Mouse (Mus musculus): Measurements from ENCODE around the gene Abcc3. TPM values are rescaled to one million over a fixed set of nuclear protein-coding genes. Genes with fewer than 3 reads are reported as not detected.
"Not testable (repeated sequence)": the region's sequence is repeated elsewhere in the genome, so short reads cannot be mapped to it uniquely, and the experiment has no call there.

Abcc3 gene
- polyA plus RNA-seq, 1 experiment from 2014 or later: 8.4 TPM

- Histone ChIP-seq H3K27me3 (peaks cover 53% of the 10 kb centered on the region), H3K9me3 (replicated peaks) (no peaks in the 10 kb centered on the region), H3K4me3 (replicated peaks) (no peak overlapping the region), H3K9ac (no peak overlapping the region), H3K4me1 (replicated peaks) (0 out of 2 replicates have a peak, but pooled peaks cover 7% of the 10 kb centered on the region), H3K4me2 (no peak overlapping the region), H3K27ac (replicated peaks) (no peak overlapping the region), H3K36me3 (replicated peaks) (no peaks in the 10 kb centered on the region)
- 60% methylated on average over 5 of the region's 5 CpGs for WGBS (ENCODE audit: insufficient replicate concordance)
- ATAC-seq (ENCODE audit: insufficient read depth): no peak
Observed at GRCm38 (mm10) chr11:94402731-94403130, 9.9 kb upstream of the Abcc3 start.

- H3K4me3 ChIP-seq (replicated peaks); H3K27ac ChIP-seq (replicated peaks); H3K4me2 ChIP-seq; H3K4me1 ChIP-seq (replicated peaks); H3K9me3 ChIP-seq (replicated peaks); H3K36me3 ChIP-seq (replicated peaks); ATAC-seq (ENCODE audit: insufficient read depth); H3K9ac ChIP-seq: not testable (repeated sequence)
- H3K27me3 ChIP-seq: peaks cover 50% of the 10 kb centered on the region
- WGBS (ENCODE audit: insufficient replicate concordance): 71% methylated on average over 4 of the region's 4 CpGs
Observed at GRCm38 (mm10) chr11:94402029-94402428, 9.2 kb upstream of the Abcc3 start.

GRCm38 (mm10) chr11:94400996-94401395, 8.2 kb upstream of the Abcc3 start:
- no peak for ATAC-seq (ENCODE audit: insufficient read depth)
- no peaks in the 10 kb centered on the region for H3K36me3 ChIP-seq (replicated peaks)
- H3K9ac ChIP-seq: no peak overlapping the region
- no peak overlapping the region for H3K4me2 ChIP-seq
- no peak overlapping the region for H3K27ac ChIP-seq (replicated peaks)
- 0 out of 2 replicates have a peak, but pooled peaks cover 7% of the 10 kb centered on the region for H3K4me1 ChIP-seq (replicated peaks)
- H3K27me3 ChIP-seq: peaks cover 42% of the 10 kb centered on the region
- no peak overlapping the region for H3K4me3 ChIP-seq (replicated peaks)
- WGBS (ENCODE audit: insufficient replicate concordance): 66% methylated on average over 6 of the region's 6 CpGs
- H3K9me3 ChIP-seq (replicated peaks): no peaks in the 10 kb centered on the region

GRCm38 (mm10) chr11:94394107-94394506, 1.3 kb upstream of the Abcc3 start:
- peaks cover 48% of the 10 kb centered on the region for H3K27me3 ChIP-seq
- ATAC-seq (ENCODE audit: insufficient read depth): no peak
- no peak overlapping the region for H3K27ac ChIP-seq (replicated peaks)
- no peak overlapping the region for H3K4me2 ChIP-seq
- WGBS (ENCODE audit: insufficient replicate concordance): 58% methylated on average over 7 of the region's 7 CpGs
- H3K9me3 ChIP-seq (replicated peaks): no peaks in the 10 kb centered on the region
- H3K9ac ChIP-seq: no peak overlapping the region
- H3K4me3 ChIP-seq (replicated peaks): no peak overlapping the region
- no peaks in the 10 kb centered on the region for H3K36me3 ChIP-seq (replicated peaks)
- H3K4me1 ChIP-seq (replicated peaks): peaks cover 10% of the 10 kb centered on the region; the same call in 1 of the 2 replicates

GRCm38 (mm10) chr11:94393490-94393889, 693 bp upstream of the Abcc3 start:
- H3K4me3 ChIP-seq (replicated peaks); H3K9me3 ChIP-seq (replicated peaks); H3K4me2 ChIP-seq; H3K9ac ChIP-seq; H3K27ac ChIP-seq (replicated peaks); H3K36me3 ChIP-seq (replicated peaks); ATAC-seq (ENCODE audit: insufficient read depth): not testable (repeated sequence)
- WGBS (ENCODE audit: insufficient replicate concordance): 57% methylated on average over 4 of the region's 4 CpGs
- Histone ChIP-seq H3K4me1 (replicated peaks) (peaks cover 10% of the 10 kb centered on the region; the same call in 1 of the 2 replicates), H3K27me3 (peaks cover 43% of the 10 kb centered on the region)

GRCm38 (mm10) chr11:94391661-94392060, 1.1 kb downstream of the Abcc3 start:
- H3K27me3 ChIP-seq: peaks cover 36% of the 10 kb centered on the region
- no peaks in the 10 kb centered on the region for H3K9me3 ChIP-seq (replicated peaks)
- H3K4me2 ChIP-seq: no peak overlapping the region
- no peak overlapping the region for H3K9ac ChIP-seq
- WGBS (ENCODE audit: insufficient replicate concordance): 64% methylated on average over 10 of the region's 10 CpGs
- peaks cover 13% of the 10 kb centered on the region; the same call in 1 of the 2 replicates for H3K4me1 ChIP-seq (replicated peaks)
- no peak overlapping the region for H3K27ac ChIP-seq (replicated peaks)
- no peak overlapping the region for H3K4me3 ChIP-seq (replicated peaks)
- no peak for ATAC-seq (ENCODE audit: insufficient read depth)
- H3K36me3 ChIP-seq (replicated peaks): no peaks in the 10 kb centered on the region

GRCm38 (mm10) chr11:94390825-94391224, 2.0 kb downstream of the Abcc3 start:
- Histone ChIP-seq H3K36me3 (replicated peaks) (no peaks in the 10 kb centered on the region), H3K4me1 (replicated peaks) (peaks cover 15% of the 10 kb centered on the region; the same call in 1 of the 2 replicates), H3K27ac (replicated peaks) (no peak overlapping the region), H3K27me3 (peaks cover 39% of the 10 kb centered on the region), H3K9ac (no peak overlapping the region), H3K4me3 (replicated peaks) (no peak overlapping the region), H3K9me3 (replicated peaks) (no peaks in the 10 kb centered on the region), H3K4me2 (no peak overlapping the region)
- no peak for ATAC-seq (ENCODE audit: insufficient read depth)
- 61% methylated on average over 6 of the region's 6 CpGs for WGBS (ENCODE audit: insufficient replicate concordance)

- ATAC-seq (ENCODE audit: insufficient read depth): no peak
- Histone ChIP-seq H3K4me1 (replicated peaks) (peaks cover 15% of the 10 kb centered on the region; the same call in 1 of the 2 replicates), H3K9me3 (replicated peaks) (no peaks in the 10 kb centered on the region), H3K4me3 (replicated peaks) (no peak overlapping the region), H3K4me2 (no peak overlapping the region), H3K27me3 (peaks cover 48% of the 10 kb centered on the region), H3K27ac (replicated peaks) (no peak overlapping the region), H3K36me3 (replicated peaks) (no peaks in the 10 kb centered on the region), H3K9ac (no peak overlapping the region)
- 53% methylated on average over 6 of the region's 6 CpGs for WGBS (ENCODE audit: insufficient replicate concordance)
Observed at GRCm38 (mm10) chr11:94389724-94390396, 2.9 kb downstream of the Abcc3 start.

- WGBS (ENCODE audit: insufficient replicate concordance): 52% methylated on average over 4 of the region's 4 CpGs
- Histone ChIP-seq H3K4me2 (no peak overlapping the region), H3K4me1 (replicated peaks) (peaks cover 15% of the 10 kb centered on the region; the same call in 1 of the 2 replicates), H3K4me3 (replicated peaks) (no peak overlapping the region), H3K27me3 (peaks cover 40% of the 10 kb centered on the region), H3K9ac (no peak overlapping the region), H3K36me3 (replicated peaks) (no peaks in the 10 kb centered on the region), H3K9me3 (replicated peaks) (no peaks in the 10 kb centered on the region), H3K27ac (replicated peaks) (no peak overlapping the region)
- ATAC-seq (ENCODE audit: insufficient read depth): no peak
Observed at GRCm38 (mm10) chr11:94389021-94389420, 3.8 kb downstream of the Abcc3 start.

GRCm38 (mm10) chr11:94387756-94388155, 5.0 kb downstream of the Abcc3 start:
- H3K4me3 ChIP-seq (replicated peaks): no peak overlapping the region
- H3K27ac ChIP-seq (replicated peaks): no peak overlapping the region
- no peaks in the 10 kb centered on the region for H3K9me3 ChIP-seq (replicated peaks)
- no peak overlapping the region for H3K4me2 ChIP-seq
- ATAC-seq (ENCODE audit: insufficient read depth): no peak
- H3K9ac ChIP-seq: no peak overlapping the region
- peaks cover 29% of the 10 kb centered on the region for H3K27me3 ChIP-seq
- no peaks in the 10 kb centered on the region for H3K36me3 ChIP-seq (replicated peaks)
- peaks cover 11% of the 10 kb centered on the region; the same call in 1 of the 2 replicates for H3K4me1 ChIP-seq (replicated peaks)
- WGBS (ENCODE audit: insufficient replicate concordance): 54% methylated on average over 4 of the region's 4 CpGs

- Histone ChIP-seq H3K4me3 (replicated peaks) (no peak overlapping the region), H3K4me2 (no peak overlapping the region), H3K9me3 (replicated peaks) (no peaks in the 10 kb centered on the region), H3K27me3 (peaks cover 17% of the 10 kb centered on the region), H3K9ac (no peak overlapping the region), H3K27ac (replicated peaks) (peak overlapping the region; percentile 19), H3K36me3 (replicated peaks) (no peaks in the 10 kb centered on the region), H3K4me1 (replicated peaks) (peaks cover 5% of the 10 kb centered on the region; the same call in 1 of the 2 replicates)
- 7% methylated on average over 12 of the region's 12 CpGs for WGBS (ENCODE audit: insufficient replicate concordance)
- peak; percentile 71 for ATAC-seq (ENCODE audit: insufficient read depth)
Observed at GRCm38 (mm10) chr11:94385977-94386771, 6.6 kb downstream of the Abcc3 start.
